Mouse (Mus musculus) heart, postnatal 36 days (tissue): ENCODE measurements around the gene Fam83g. TPM values are rescaled to one million over a fixed set of nuclear protein-coding genes. Genes with fewer than 3 reads are reported as not detected.
"Not testable (repeated sequence)": the region's sequence is repeated elsewhere in the genome, so short reads cannot be mapped to it uniquely, and the experiment has no call there.

Experiments used
- DNase-seq, 2 experiments: peaks; one replicate each; pipeline ENCODE4 v3.0.0; 2021 to 2022
- intact Hi-C: fragments of 180-260 bp; cut with DNase I; formaldehyde crosslinking; loops from one replicate; pipeline ENCODE4 v1.15.1; 2025
- total RNA-seq, 2 experiments: library from RNA; stranded (reverse); gene quantifications; 2 replicates each; pipeline ENCODE4 v1.2.3; 2021

Gene Fam83g
- under 1 TPM; 0.11 to 0.16 TPM for total RNA-seq

DNA sequence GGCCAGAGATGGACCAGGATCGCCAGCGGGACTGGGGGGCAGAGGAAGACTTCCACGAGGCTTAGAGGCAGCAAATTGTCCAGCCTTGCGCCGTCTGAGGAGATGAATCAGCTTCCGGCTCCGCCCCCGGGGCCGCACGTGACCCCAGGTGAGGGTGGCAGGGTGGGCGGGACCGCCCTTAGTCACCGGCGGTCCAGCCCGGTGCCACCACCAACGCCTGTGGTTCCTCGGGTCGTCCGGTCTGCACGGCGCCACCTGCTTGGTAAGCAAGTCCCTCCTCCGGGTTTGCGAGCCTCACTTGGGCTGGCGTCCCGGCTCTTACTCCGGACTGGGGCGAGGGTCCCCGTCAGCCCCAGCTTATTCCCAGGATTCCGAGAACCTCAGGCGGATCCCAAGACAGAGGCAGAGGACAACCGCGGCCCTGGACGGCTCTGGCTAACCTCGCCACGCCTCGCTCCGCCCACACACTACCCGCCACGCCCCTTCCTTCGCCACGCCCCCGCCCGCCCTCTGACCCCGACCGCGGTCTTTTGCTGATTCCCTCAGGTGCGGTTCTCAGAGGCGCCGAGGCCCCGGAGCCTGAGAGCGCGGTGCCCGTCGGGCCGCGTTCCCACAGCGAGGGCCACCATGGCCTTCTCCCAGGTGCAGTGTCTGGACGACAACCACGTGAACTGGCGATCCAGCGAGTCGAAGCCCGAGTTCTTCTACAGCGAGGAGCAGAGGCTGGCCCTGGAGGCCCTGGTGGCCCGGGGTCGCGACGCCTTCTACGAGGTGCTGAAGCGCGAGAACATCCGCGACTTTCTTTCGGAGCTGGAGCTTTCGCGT is at the start of gene Fam83g:
Gene Fam83g, plus strand, starts transcription at position 185 of the 825 bp plus-strand sequence.
- DNase-seq: peak; percentile 53 to 61
- intact Hi-C loops: no loop called here

GRCm38 (mm10) chr11:61636309-61636708 is 47.6 kb upstream of the Fam83g start:
- DNase-seq: not testable (repeated sequence)
- intact Hi-C loops: loop anchor here (5.0 kb wide), 1 partner anchor 41 kb away; no protein-coding TSS in a partner anchor

DNA sequence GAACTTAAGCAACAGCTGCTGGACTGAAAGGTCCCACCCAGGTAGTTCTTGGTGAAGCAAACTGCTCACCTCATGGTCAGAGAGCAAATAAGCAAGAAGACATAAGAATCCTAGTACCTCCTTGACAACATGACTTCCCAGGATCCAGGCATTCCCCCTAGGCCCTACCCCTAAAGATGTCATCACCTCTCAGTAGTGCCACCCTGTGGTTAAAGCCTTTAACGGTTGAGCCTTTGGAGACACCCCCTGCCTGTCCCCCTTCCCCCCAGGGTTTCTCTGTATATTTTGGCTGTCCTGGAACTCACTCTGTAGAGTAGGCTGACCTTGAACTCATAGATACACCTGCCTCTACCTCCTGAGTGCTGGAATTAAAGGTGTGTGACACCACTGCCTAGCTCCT is 46.5 kb upstream of the Fam83g start:
- intact Hi-C loops: loop anchor here (5.0 kb wide), 1 partner anchor 40 kb away; no protein-coding TSS in a partner anchor
- DNase-seq: no peak

DNA sequence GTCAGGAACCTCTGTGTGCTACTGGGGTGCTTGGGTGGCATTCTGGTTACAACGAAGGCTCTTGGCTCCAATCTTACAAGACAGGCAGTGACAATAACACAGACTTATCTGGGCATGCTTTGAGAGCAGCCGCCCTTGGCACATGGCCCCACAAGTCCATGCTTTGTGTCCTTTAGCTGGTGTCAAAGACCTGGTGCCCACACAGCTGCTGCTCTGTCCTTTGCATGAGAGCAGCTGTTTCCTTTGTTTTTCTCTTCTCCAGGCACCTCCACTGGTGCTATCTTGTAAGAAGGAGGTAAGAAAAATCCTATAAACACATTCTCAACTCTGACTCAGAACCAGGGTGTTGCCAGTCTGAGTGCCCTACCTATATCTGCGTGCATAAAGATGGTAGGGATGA is 46.0 kb upstream of the Fam83g start:
- no peak for DNase-seq
- intact Hi-C loops: loop anchor here (5.0 kb wide), 1 partner anchor 39 kb away; no protein-coding TSS in a partner anchor

DNA sequence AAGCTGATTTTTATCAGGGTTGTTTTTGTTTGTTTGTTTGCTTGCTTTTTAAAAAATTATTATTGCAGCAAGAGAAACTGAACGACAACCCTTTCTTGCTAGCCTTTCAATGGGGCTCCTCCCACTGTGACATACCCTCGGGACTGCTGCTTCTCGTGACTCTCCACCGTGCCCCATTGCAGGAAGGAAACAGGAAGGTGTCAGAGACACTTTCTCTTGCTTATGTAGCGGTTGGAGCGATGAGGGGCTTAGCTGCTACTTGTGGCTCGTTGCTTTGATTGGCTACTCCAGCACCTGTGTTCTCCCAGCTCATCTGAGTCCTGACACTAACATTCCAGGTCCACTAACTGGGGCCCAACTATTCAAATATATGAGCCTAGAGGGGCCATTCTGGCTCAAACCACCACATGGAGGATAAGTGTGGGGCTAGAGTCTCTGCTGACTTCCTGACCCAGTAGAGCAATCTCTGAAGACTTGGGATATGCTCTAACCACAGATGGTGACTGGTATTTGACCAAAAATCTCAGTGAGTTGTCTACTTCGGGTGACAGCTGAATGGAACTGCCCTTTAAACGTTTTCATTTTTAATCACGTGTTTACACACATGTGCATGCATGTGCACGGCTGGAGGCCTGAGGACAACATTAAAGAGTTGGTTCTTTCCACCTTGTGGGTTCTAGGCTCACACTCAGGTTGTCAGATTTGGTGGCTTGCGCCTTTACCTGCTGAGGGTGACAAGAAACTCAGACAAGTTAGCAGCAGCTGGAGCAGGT is 44.9 kb upstream of the Fam83g start:
- intact Hi-C loops: loop anchor here (5.0 kb wide), 1 partner anchor 38 kb away; no protein-coding TSS in a partner anchor
- DNase-seq: no peak

GRCm38 (mm10) chr11:61639601-61640177 is 44.2 kb upstream of the Fam83g start:
- DNase-seq: no peak
- intact Hi-C loops: loop anchor here (5.0 kb wide), 1 partner anchor 38 kb away; no protein-coding TSS in a partner anchor

DNA sequence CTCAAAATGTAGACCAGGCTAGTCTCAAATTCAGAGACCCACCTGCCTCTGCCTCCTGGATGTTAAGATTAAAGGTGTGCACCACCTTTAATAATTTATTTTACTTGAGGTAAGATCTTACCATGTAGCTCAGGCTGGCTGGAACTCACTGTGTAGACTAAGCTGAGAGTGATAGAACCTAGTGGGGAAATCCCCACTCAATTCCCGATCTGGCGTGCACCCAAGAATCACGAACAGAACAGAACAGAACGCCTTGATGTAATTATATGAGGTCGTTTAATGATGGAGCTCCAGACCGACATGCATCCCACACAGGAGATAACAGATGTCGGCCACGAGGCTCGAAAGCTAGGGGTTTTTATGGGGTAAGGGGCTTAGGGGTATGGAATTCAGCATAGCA is 43.3 kb upstream of the Fam83g start:
- intact Hi-C loops, DNase-seq: not testable (repeated sequence)

GRCm38 (mm10) chr11:61642106-61642505 is 41.8 kb upstream of the Fam83g start:
- intact Hi-C loops: no loop called here

GRCm38 (mm10) chr11:61643184-61643961 is 40.5 kb upstream of the Fam83g start:
- intact Hi-C loops: no loop called here
- no peak for DNase-seq

More at GRCm38 (mm10) chr11:61642106-61642505, 41.8 kb upstream of the Fam83g start:
- no peak for DNase-seq

GRCm38 (mm10) chr11:61644576-61645326 is 39.1 kb upstream of the Fam83g start:
- intact Hi-C loops: no loop called here
- DNase-seq: no peak

DNA sequence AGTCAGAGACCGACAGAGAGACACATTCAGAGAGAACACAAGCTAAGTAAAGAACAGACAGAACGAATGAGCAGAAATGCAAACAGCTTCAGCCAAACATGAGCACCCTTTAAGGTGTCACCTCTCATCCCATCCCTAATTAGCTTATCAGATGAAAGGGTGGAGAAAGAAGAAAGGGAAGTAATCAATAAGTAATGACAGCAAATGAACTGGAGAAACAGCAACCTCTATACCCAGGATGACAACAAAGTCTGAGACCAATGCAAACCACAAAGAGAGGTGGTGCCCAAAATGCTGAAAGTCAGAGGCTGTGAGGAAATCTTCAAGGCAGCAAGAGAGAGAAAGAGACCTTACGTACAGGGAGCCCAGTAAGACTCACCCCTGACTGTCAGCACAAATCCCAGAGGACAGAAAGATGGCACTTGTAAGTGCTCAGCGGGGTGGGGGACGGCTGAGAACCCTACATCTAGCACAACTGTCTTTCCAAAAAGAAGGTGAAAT is 38.5 kb upstream of the Fam83g start:
- no peak for DNase-seq
- intact Hi-C loops: no loop called here

GRCm38 (mm10) chr11:61646499-61647039 is 37.3 kb upstream of the Fam83g start:
- intact Hi-C loops: no loop called here
- no peak for DNase-seq

GRCm38 (mm10) chr11:61647110-61647910 is 36.6 kb upstream of the Fam83g start:
- intact Hi-C loops: no loop called here
- DNase-seq: no peak

- DNase-seq: peak in 1 of 2 experiments; percentile 23
- intact Hi-C loops: no loop called here
Observed at GRCm38 (mm10) chr11:61647956-61648748, 35.7 kb upstream of the Fam83g start.

- no peak for DNase-seq
- intact Hi-C loops: no loop called here
Observed at GRCm38 (mm10) chr11:61648749-61649115, 35.2 kb upstream of the Fam83g start.

DNA sequence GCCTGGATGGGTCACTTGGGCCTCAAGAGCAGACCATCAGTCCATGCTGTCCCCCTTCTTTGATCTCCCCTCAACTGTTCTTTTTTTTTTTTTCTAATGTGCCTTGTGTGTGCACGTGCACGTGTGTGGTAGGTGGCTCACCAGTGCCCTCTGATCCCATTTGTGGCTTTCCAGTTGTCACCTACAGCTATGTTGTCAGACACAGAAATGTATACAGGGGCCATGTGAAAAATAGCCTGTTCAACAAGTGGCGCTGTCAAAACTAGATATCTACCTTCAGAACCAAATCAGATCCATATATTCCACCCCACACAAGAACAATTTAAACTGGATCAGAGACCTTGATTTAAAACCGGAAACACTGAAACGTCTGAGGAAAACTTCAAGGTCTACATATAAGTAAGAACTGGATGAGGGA is 34.7 kb upstream of the Fam83g start:
- intact Hi-C loops: no loop called here
- DNase-seq: no peak

DNA sequence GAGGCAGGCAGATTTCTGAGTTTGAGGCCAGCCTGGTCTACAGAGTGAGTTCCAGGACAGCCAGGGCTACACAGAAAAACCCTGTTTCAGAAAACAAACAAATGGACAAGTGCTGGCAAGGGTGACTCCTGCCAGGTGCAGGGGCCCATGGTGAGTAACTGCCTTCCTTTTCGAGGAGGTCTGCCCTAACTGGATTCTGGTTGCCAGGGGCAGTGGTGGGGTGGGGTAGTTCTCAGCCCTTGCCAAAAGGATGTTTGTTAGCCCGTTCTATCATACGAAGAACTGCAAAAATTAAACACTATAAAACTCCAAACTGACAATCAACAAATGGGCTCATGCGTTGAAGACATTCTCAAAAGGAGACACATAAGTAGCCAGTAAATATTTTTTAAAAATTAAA is 34.3 kb upstream of the Fam83g start:
- intact Hi-C loops: no loop called here
- DNase-seq: no peak
